Mouse (Mus musculus) embryonic facial prominence, embryonic 12.5 days (tissue): ENCODE measurements at regions not wholly inside any gene's neighbourhood (a gene's known extent, or its start where the extent isn't known, plus 50 kb on each side); places are given as distances from the start of the nearest gene placed in this dataset.

Experiments
- ATAC-seq: fragments of 200-750 bp; cut with Nextera tagmentation; 2 replicates; pipeline ENCODE4 v1.8.0; 2017; ENCODE audit not compliant: insufficient number of reproducible peaks, insufficient read depth, low FRiP score, low TSS enrichment
- H3K27ac ChIP-seq: fragments of 300-500 bp; sonication (generic); 2 replicates; pipeline ENCODE4 v1.5.1; 2016; ENCODE audit warnings: mild to moderate bottlenecking
- H3K27me3 ChIP-seq: fragments of 300-500 bp; sonication (generic); 2 replicates; pipeline ENCODE4 v1.6.1; 2016; ENCODE audit warnings: mild to moderate bottlenecking, moderate library complexity
- H3K36me3 ChIP-seq: fragments of 300-500 bp; sonication (generic); 2 replicates; pipeline ENCODE4 v1.6.1; 2016; ENCODE audit warnings: mild to moderate bottlenecking
- H3K4me1 ChIP-seq: fragments of 300-500 bp; sonication (generic); 2 replicates; pipeline ENCODE4 v1.6.1; 2016
- H3K4me2 ChIP-seq: fragments of 300-500 bp; sonication (generic); replicated peaks from 2 replicates; pipeline ENCODE4 v1.6.1; 2016; ENCODE audit warnings: mild to moderate bottlenecking, moderate library complexity
- H3K4me3 ChIP-seq: fragments of 300-500 bp; sonication (generic); 2 replicates; pipeline ENCODE4 v1.5.1; 2016; ENCODE audit warnings: mild to moderate bottlenecking
- H3K9ac ChIP-seq: fragments of 300-500 bp; sonication (generic); 2 replicates; pipeline ENCODE4 v1.6.1; 2016; ENCODE audit warnings: mild to moderate bottlenecking, moderate library complexity
- H3K9me3 ChIP-seq: fragments of 300-500 bp; sonication (generic); 2 replicates; pipeline ENCODE4 v1.6.1; 2016; ENCODE audit warnings: mild to moderate bottlenecking, moderate library complexity
- WGBS: fragments of 180-500 bp; shearing (Covaris S2); methylation state at CpG from one replicate; pipeline ENCODE4 v1.1.7; 2016; 5-methylcytosine and 5-hydroxymethylcytosine counted together

- ATAC-seq, result no peak
- H3K27me3 ChIP-seq, result no peaks in the 10 kb centered on the region
- WGBS, result 53% methylated on average over 5 of the region's 5 CpGs
Measured at GRCm38 (mm10) chr10:125896646-125897045, 69.3 kb upstream of the Lrig3 start.

GRCm38 (mm10) chr10:125899504-125899903 lies 66.5 kb upstream of the Lrig3 start:
- 0 out of 2 replicates have a peak, but pooled peaks cover 6% of the 10 kb centered on the region for H3K4me1 ChIP-seq
- no peak overlapping the region for H3K4me3 ChIP-seq
- WGBS, result 53% methylated on average over 4 of the region's 4 CpGs
- no peaks in the 10 kb centered on the region for H3K9me3 ChIP-seq
- no peaks in the 10 kb centered on the region for H3K36me3 ChIP-seq
- no peak overlapping the region for H3K4me2 ChIP-seq
- H3K27me3 ChIP-seq, result no peaks in the 10 kb centered on the region
- H3K9ac ChIP-seq, result no peak overlapping the region
- no peak for ATAC-seq
- H3K27ac ChIP-seq, result no peak overlapping the region

More at GRCm38 (mm10) chr10:125896646-125897045, 69.3 kb upstream of the Lrig3 start:
- Histone ChIP-seq H3K9me3 (no peaks in the 10 kb centered on the region), H3K27ac (no peak overlapping the region), H3K36me3 (no peaks in the 10 kb centered on the region), H3K4me1 (0 out of 2 replicates have a peak, but pooled peaks cover 8% of the 10 kb centered on the region), H3K4me3 (no peak overlapping the region), H3K9ac (no peak overlapping the region), H3K4me2 (no peak overlapping the region)

GRCm38 (mm10) chr10:125900562-125900961 lies 65.4 kb upstream of the Lrig3 start:
- Histone ChIP-seq H3K4me1 (0 out of 2 replicates have a peak, but pooled peaks cover 6% of the 10 kb centered on the region), H3K4me3 (no peak overlapping the region), H3K36me3 (no peaks in the 10 kb centered on the region), H3K27ac (no peak overlapping the region), H3K4me2 (no peak overlapping the region), H3K9me3 (no peaks in the 10 kb centered on the region), H3K9ac (no peak overlapping the region), H3K27me3 (no peaks in the 10 kb centered on the region)
- WGBS, result 75% methylated on average over 2 of the region's 2 CpGs
- ATAC-seq, result no peak

- H3K4me1 ChIP-seq, result no peaks in the 10 kb centered on the region
- ATAC-seq, result no peak
- no peak overlapping the region for H3K4me2 ChIP-seq
- no peak overlapping the region for H3K27ac ChIP-seq
- no peak overlapping the region for H3K9ac ChIP-seq
- 81% methylated on average over 5 of the region's 5 CpGs for WGBS
- H3K9me3 ChIP-seq, result no peaks in the 10 kb centered on the region
- no peak overlapping the region for H3K4me3 ChIP-seq
- no peaks in the 10 kb centered on the region for H3K36me3 ChIP-seq
- H3K27me3 ChIP-seq, result no peaks in the 10 kb centered on the region
Measured at GRCm38 (mm10) chr10:125902668-125903067, 63.3 kb upstream of the Lrig3 start.

GRCm38 (mm10) chr10:125912207-125912606 lies 53.8 kb upstream of the Lrig3 start:
- Histone ChIP-seq H3K9ac (no peak overlapping the region), H3K27me3 (no peaks in the 10 kb centered on the region), H3K4me3 (no peak overlapping the region), H3K27ac (no peak overlapping the region), H3K4me1 (peaks cover 4% of the 10 kb centered on the region; the same call in 1 of the 2 replicates), H3K36me3 (no peaks in the 10 kb centered on the region), H3K4me2 (no peak overlapping the region), H3K9me3 (no peaks in the 10 kb centered on the region)
- no peak for ATAC-seq
- WGBS, result 74% methylated on average over 7 of the region's 7 CpGs
